In genomic region chr11:82763261-82763660, GRCm38 (mm10) we compare ENCODE assay signal across 8 mouse cellular contexts. TPM values are rescaled to one million over a fixed set of nuclear protein-coding genes. Genes with fewer than 3 reads are reported as not detected.
DNase-seq lines count a peak whose midpoint lies in the region; ATAC-seq and TF ChIP-seq lines count a peak whose summit lies in the region.

No protein-coding gene starts in this region.

- H3K27ac ChIP-seq in heart, embryonic 10.5 days = peak overlapping the region; percentile 96
- H3K27ac ChIP-seq in forebrain, embryonic 12.5 days = peak overlapping the region; percentile 89
- peak overlapping the region; percentile 83 for H3K27ac ChIP-seq in liver, embryonic 14.5 days

- TF ChIP-seq CTCF in liver, embryonic 14.5 days (IDR thresholded peaks at IDR 0.05; ENCODE audit: low read depth) = no peak

- no peaks in the 10 kb centered on the region for H3K27me3 ChIP-seq in heart, embryonic 10.5 days (ENCODE audit: insufficient read depth, poor library complexity, severe bottlenecking)
- H3K27me3 ChIP-seq in forebrain, embryonic 12.5 days = 0 out of 2 replicates have a peak, but pooled peaks cover 4% of the 10 kb centered on the region
- H3K27me3 ChIP-seq in liver, embryonic 14.5 days (ENCODE audit: control insufficient read depth, insufficient read depth, low read length) = no peaks in the 10 kb centered on the region

- no peaks in the 10 kb centered on the region for H3K9me3 ChIP-seq in heart, embryonic 10.5 days
- peaks cover 3% of the 10 kb centered on the region; the same call in 1 of the 2 replicates for H3K9me3 ChIP-seq in forebrain, embryonic 12.5 days
- no peaks in the 10 kb centered on the region for H3K9me3 ChIP-seq in liver, embryonic 14.5 days (ENCODE audit: control insufficient read depth, low read length)

- H3K36me3 ChIP-seq in heart, embryonic 10.5 days = 0 out of 2 replicates have a peak, but pooled peaks cover 3% of the 10 kb centered on the region
- peaks cover under 1% of the 10 kb centered on the region; the same call in 1 of the 2 replicates for H3K36me3 ChIP-seq in forebrain, embryonic 12.5 days (replicated peaks)
- no peaks in the 10 kb centered on the region; the same call in 1 of the 2 replicates for H3K36me3 ChIP-seq in liver, embryonic 14.5 days (replicated peaks; ENCODE audit: control insufficient read depth, insufficient read depth, low read depth)

- intact Hi-C loops in gastrocnemius, postnatal 14 days (cut with DNase I; ENCODE audit: low total_unique reads) = no loop called here

- peak overlapping the region; percentile 92 for H3K4me3 ChIP-seq in heart, embryonic 10.5 days
- H3K4me3 ChIP-seq in forebrain, embryonic 12.5 days (replicated peaks) = peak overlapping the region; percentile 96
- H3K4me3 ChIP-seq in liver, embryonic 14.5 days (ENCODE audit: insufficient read depth in 1 of 2, low read depth in 2 of 2, low read length in 2 of 2) = peak overlapping the region; percentile 86 to 92; a peak in 3 of 4 replicates

- H3K4me2 ChIP-seq in forebrain, embryonic 12.5 days = peak overlapping the region; percentile 96
- H3K4me2 ChIP-seq in liver, embryonic 14.5 days (ENCODE audit: low read depth) = peak overlapping the region; percentile 97

- no peak for DNase-seq in heart, embryonic 10.5 days (ENCODE audit: low spot score)
- DNase-seq in heart, adult 18-20 months = no peak
- peak; percentile 26 to 29 for DNase-seq in B cell, adult 2 months
- no peak for DNase-seq in liver, embryonic 14.5 days (ENCODE audit: low read depth in 3 of 3, low spot score in 3 of 3)
- DNase-seq in urinary bladder, adult 18-20 months (ENCODE audit: low spot score in 2 of 2) = no peak
- no peak for DNase-seq in frontal cortex, adult 2 months (ENCODE audit: extremely low spot score in 1 of 2, low spot score in 1 of 2)
- no peak for DNase-seq in gastrocnemius, postnatal 14 days

- H3K4me1 ChIP-seq in heart, embryonic 10.5 days = peaks cover 22% of the 10 kb centered on the region
- H3K4me1 ChIP-seq in forebrain, embryonic 12.5 days = peaks cover 24% of the 10 kb centered on the region
- H3K4me1 ChIP-seq in liver, embryonic 14.5 days (replicated peaks; ENCODE audit: control insufficient read depth in 2 of 2, insufficient read depth in 2 of 2, low read length in 1 of 2) = peaks cover 10 to 18% of the 10 kb centered on the region in 2 experiments

- ATAC-seq in forebrain, embryonic 12.5 days (ENCODE audit: low FRiP score) = no peak
- no peak for ATAC-seq in liver, embryonic 14.5 days (ENCODE audit: insufficient read depth)

- TF ChIP-seq EP300 in liver, embryonic 14.5 days (IDR thresholded peaks at IDR 0.05; ENCODE audit: low read depth) = no peak

- peak overlapping the region; percentile 88; the same call in 1 of the 2 replicates for H3K9ac ChIP-seq in forebrain, embryonic 12.5 days
- H3K9ac ChIP-seq in liver, embryonic 14.5 days (replicated peaks) = peak overlapping the region; percentile 72

- WGBS in heart, embryonic 10.5 days = 18% methylated on average over 4 of the region's 4 CpGs
- 12% methylated on average over 4 of the region's 4 CpGs for WGBS in forebrain, embryonic 12.5 days
- WGBS in liver, embryonic 14.5 days (ENCODE audit: insufficient replicate concordance) = 6% methylated on average over 4 of the region's 4 CpGs

RNA-seq across cellular contexts. Expression of gene Cct6b, which starts 0.9 kb away (rescaled TPM):
- 0.14 and 0.26 TPM in 2 replicates for polyA plus RNA-seq in heart, embryonic 10.5 days (2016; fragmentation: Nextera tagmentation; extraction: Ambion mirVana)
- under 1 TPM in 1 of 2 experiments, not detected in 1; 0.31 TPM for total RNA-seq in heart, adult 18-20 months (2021)
- polyA plus RNA-seq in forebrain, embryonic 12.5 days (2016; fragmentation: Nextera tagmentation; extraction: Ambion mirVana) = 0.38 and 0.42 TPM in 2 replicates
- 0.08 and 0.09 TPM in 2 replicates for polyA plus RNA-seq in liver, embryonic 14.5 days (2012; rRNA removed)
- 0.13 and 0.27 TPM in 2 replicates for polyA plus RNA-seq in liver, embryonic 14.5 days (2014; fragmentation: Nextera tagmentation; extraction: Ambion mirVana)
- polyA plus RNA-seq in frontal cortex, adult 2 months (2012; rRNA removed) = 0.13 and 0.18 TPM in 2 replicates
- under 1 TPM; 0.16 to 0.29 TPM for total RNA-seq in gastrocnemius, postnatal 14 days (2021)

RNA-seq across cellular contexts. Expression of gene Zfp830, which starts 0.9 kb away (rescaled TPM):
- polyA plus RNA-seq in heart, embryonic 10.5 days (2016; fragmentation: Nextera tagmentation; extraction: Ambion mirVana) = 29.6 and 37.3 TPM in 2 replicates
- 10 to 100 TPM; 12.8 to 14.1 TPM for total RNA-seq in heart, adult 18-20 months (2021)
- polyA plus RNA-seq in forebrain, embryonic 12.5 days (2016; fragmentation: Nextera tagmentation; extraction: Ambion mirVana) = 37.8 and 38.5 TPM in 2 replicates
- 6.3 and 10.5 TPM in 2 replicates for polyA plus RNA-seq in liver, embryonic 14.5 days (2012; rRNA removed)
- polyA plus RNA-seq in liver, embryonic 14.5 days (2014; fragmentation: Nextera tagmentation; extraction: Ambion mirVana) = 15.1 and 15.5 TPM in 2 replicates
- polyA plus RNA-seq in frontal cortex, adult 2 months (2012; rRNA removed) = 13.0 and 13.7 TPM in 2 replicates
- total RNA-seq in gastrocnemius, postnatal 14 days (2021) = 10 to 100 TPM; 13.6 to 14.6 TPM

RNA-seq across cellular contexts. Expression of gene Lig3, which starts 17.6 kb away (rescaled TPM):
- 31.8 and 32.4 TPM in 2 replicates for polyA plus RNA-seq in heart, embryonic 10.5 days (2016; fragmentation: Nextera tagmentation; extraction: Ambion mirVana)
- total RNA-seq in heart, adult 18-20 months (2021) = 10 to 100 TPM; 12.7 to 14.7 TPM
- 53.6 and 57.8 TPM in 2 replicates for polyA plus RNA-seq in forebrain, embryonic 12.5 days (2016; fragmentation: Nextera tagmentation; extraction: Ambion mirVana)
- polyA plus RNA-seq in liver, embryonic 14.5 days (2012; rRNA removed) = 6.3 and 6.5 TPM in 2 replicates
- 8.3 and 10.3 TPM in 2 replicates for polyA plus RNA-seq in liver, embryonic 14.5 days (2014; fragmentation: Nextera tagmentation; extraction: Ambion mirVana)
- 18.6 and 23.3 TPM in 2 replicates for polyA plus RNA-seq in frontal cortex, adult 2 months (2012; rRNA removed)
- total RNA-seq in gastrocnemius, postnatal 14 days (2021) = 10 to 100 TPM; 13.3 to 16.8 TPM

Comparison
In these comparisons a context has a peak if more than half of its experiments do, and no peak if none do; other contexts are left out.
1. DNase-seq: peak in B cell, adult 2 months (2 of 2); none in heart, embryonic 10.5 days (single experiment), heart, adult 18-20 months (0 of 2), liver, embryonic 14.5 days (0 of 3), urinary bladder, adult 18-20 months (0 of 2), frontal cortex, adult 2 months (0 of 2) and gastrocnemius, postnatal 14 days (single experiment).
2. Peak in every context shown above with its lines, with median percentiles within 50 percentile points of each other: H3K27ac ChIP-seq and H3K4me3 ChIP-seq.